Mouse (Mus musculus) neural tube, embryonic 14.5 days (tissue): Measurements from ENCODE around the gene Prdm16. TPM values are rescaled to one million over a fixed set of nuclear protein-coding genes. Genes with fewer than 3 reads are reported as not detected.

Experiments
- ATAC-seq: fragments of 200-750 bp; cut with Nextera tagmentation; 2 replicates; pipeline ENCODE4 v1.8.0; 2017; ENCODE audit warnings: low read depth, mild to moderate bottlenecking, moderate TSS enrichment, moderate library complexity
- H3K27ac ChIP-seq: fragments of 300-500 bp; sonication (generic); 2 replicates; pipeline ENCODE4 v1.5.1; 2014; ENCODE audit warnings: low read depth, mild to moderate bottlenecking, control low read depth, low read length, moderate library complexity, mixed read lengths
- H3K27me3 ChIP-seq: fragments of 300-500 bp; sonication (generic); 2 replicates; pipeline ENCODE4 v1.6.1; 2014; ENCODE audit warnings: low read length; ENCODE audit not compliant: control insufficient read depth, insufficient read depth
- H3K36me3 ChIP-seq: fragments of 300-500 bp; sonication (generic); 2 replicates; pipeline ENCODE4 v1.6.1; 2014; ENCODE audit warnings: low read length, mixed read lengths; ENCODE audit not compliant: control insufficient read depth, insufficient read depth
- H3K4me1 ChIP-seq: fragments of 300-500 bp; sonication (generic); 2 replicates; pipeline ENCODE4 v1.6.1; 2014; ENCODE audit warnings: low read length; ENCODE audit not compliant: control insufficient read depth, insufficient read depth
- H3K4me2 ChIP-seq: fragments of 300-500 bp; sonication (generic); 2 replicates; pipeline ENCODE4 v1.6.1; 2014; ENCODE audit warnings: mild to moderate bottlenecking, low read depth, low read length, control low read depth
- H3K4me3 ChIP-seq: fragments of 300-500 bp; sonication (generic); 2 replicates; pipeline ENCODE4 v1.5.1; 2014; ENCODE audit warnings: low read depth, low read length, control low read depth, mixed read lengths
- H3K9ac ChIP-seq: fragments of 300-500 bp; sonication (generic); replicated peaks from 2 replicates; pipeline ENCODE4 v1.6.1; 2014; ENCODE audit warnings: low read depth, mild to moderate bottlenecking, control low read depth, low read length, mixed read lengths
- H3K9me3 ChIP-seq: fragments of 300-500 bp; sonication (generic); 2 replicates; pipeline ENCODE4 v1.6.1; 2016; ENCODE audit warnings: low read length; ENCODE audit not compliant: control insufficient read depth
- WGBS: fragments of 180-500 bp; shearing (Covaris S2); extraction: QIAGEN DNeasy Blood & Tissue Kit; methylation state at CpG from one replicate; pipeline ENCODE4 v1.1.7; 2014; 5-methylcytosine and 5-hydroxymethylcytosine counted together
- polyA plus RNA-seq: library from polyadenylated mRNA; unstranded; fragments of >200 nt; fragmentation: Nextera tagmentation; extraction: Ambion mirVana; gene quantifications from 2 replicates; pipeline ENCODE4 v1.2.1, GENCODE M21; 2014

The Prdm16 gene
- polyA plus RNA-seq, 1 experiment from 2014 or later = 4.6 TPM

GRCm38 (mm10) chr4:154426901-154427300 lies 209.8 kb downstream of the Prdm16 start:
- Histone ChIP-seq H3K4me2 (no peak overlapping the region), H3K36me3 (no peaks in the 10 kb centered on the region), H3K4me1 (no peaks in the 10 kb centered on the region), H3K9me3 (no peaks in the 10 kb centered on the region), H3K27me3 (0 out of 2 replicates have a peak, but pooled peaks cover 2% of the 10 kb centered on the region), H3K9ac (no peak overlapping the region), H3K4me3 (no peak overlapping the region), H3K27ac (no peak overlapping the region)
- ATAC-seq = no peak
- 81% methylated on average over 7 of the region's 7 CpGs for WGBS

GRCm38 (mm10) chr4:154425284-154425683 lies 211.4 kb downstream of the Prdm16 start:
- no peaks in the 10 kb centered on the region for H3K4me1 ChIP-seq
- 0 out of 2 replicates have a peak, but pooled peaks cover 2% of the 10 kb centered on the region for H3K27me3 ChIP-seq

GRCm38 (mm10) chr4:154424681-154425080 lies 212.0 kb downstream of the Prdm16 start:
- no peak for ATAC-seq
- H3K4me1 ChIP-seq = no peaks in the 10 kb centered on the region
- no peak overlapping the region for H3K9ac ChIP-seq
- H3K36me3 ChIP-seq = no peaks in the 10 kb centered on the region
- H3K27ac ChIP-seq = no peak overlapping the region
- H3K9me3 ChIP-seq = no peaks in the 10 kb centered on the region
- H3K4me2 ChIP-seq = no peak overlapping the region
- H3K27me3 ChIP-seq = 0 out of 2 replicates have a peak, but pooled peaks cover 2% of the 10 kb centered on the region
- H3K4me3 ChIP-seq = no peak overlapping the region
- WGBS = 37% methylated on average over 11 of the region's 11 CpGs

More at GRCm38 (mm10) chr4:154425284-154425683, 211.4 kb downstream of the Prdm16 start:
- Histone ChIP-seq H3K4me2 (no peak overlapping the region), H3K27ac (no peak overlapping the region), H3K9me3 (no peaks in the 10 kb centered on the region), H3K9ac (no peak overlapping the region), H3K36me3 (no peaks in the 10 kb centered on the region), H3K4me3 (no peak overlapping the region)
- ATAC-seq = no peak
- 71% methylated on average over 17 of the region's 17 CpGs for WGBS

DNA sequence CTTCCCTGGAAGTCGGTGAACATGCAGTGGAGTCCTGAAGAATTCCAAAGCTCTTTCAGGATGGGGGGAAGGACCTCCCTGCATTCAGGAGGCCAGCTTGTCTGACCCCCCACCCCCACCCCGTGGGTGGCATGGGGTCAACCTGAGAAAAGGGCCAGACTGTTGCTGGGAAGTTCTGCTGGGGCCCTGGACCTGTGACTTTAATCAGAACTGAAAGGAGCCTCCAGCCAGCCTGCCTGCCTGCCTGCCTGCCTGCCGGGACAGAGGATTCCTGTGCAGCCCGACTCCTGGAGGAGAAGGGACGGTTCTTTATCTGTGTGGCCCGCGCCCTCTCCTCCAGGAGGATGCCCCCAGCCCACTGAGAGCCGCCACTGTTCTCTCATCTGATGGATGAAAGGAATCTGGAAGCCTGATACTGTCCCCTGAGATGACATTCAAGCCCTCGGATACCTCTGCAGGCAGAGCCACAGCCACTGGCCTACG lies 214.2 kb downstream of the Prdm16 start:
- no peaks in the 10 kb centered on the region for H3K9me3 ChIP-seq
- no peaks in the 10 kb centered on the region for H3K36me3 ChIP-seq
- no peak overlapping the region for H3K4me2 ChIP-seq
- 6% methylated on average over 10 of the region's 10 CpGs for WGBS
- no peak overlapping the region for H3K9ac ChIP-seq
- no peak for ATAC-seq
- H3K4me1 ChIP-seq = no peaks in the 10 kb centered on the region
- no peak overlapping the region for H3K27ac ChIP-seq
- H3K4me3 ChIP-seq = no peak overlapping the region
- H3K27me3 ChIP-seq = 0 out of 2 replicates have a peak, but pooled peaks cover 2% of the 10 kb centered on the region

GRCm38 (mm10) chr4:154420749-154421148 lies 215.9 kb downstream of the Prdm16 start:
- WGBS = 86% methylated on average over 17 of the region's 17 CpGs
- Histone ChIP-seq H3K36me3 (no peaks in the 10 kb centered on the region), H3K9ac (no peak overlapping the region), H3K4me3 (no peak overlapping the region), H3K27ac (no peak overlapping the region), H3K27me3 (0 out of 2 replicates have a peak, but pooled peaks cover 2% of the 10 kb centered on the region), H3K4me1 (no peaks in the 10 kb centered on the region), H3K4me2 (no peak overlapping the region), H3K9me3 (no peaks in the 10 kb centered on the region)
- no peak for ATAC-seq

DNA sequence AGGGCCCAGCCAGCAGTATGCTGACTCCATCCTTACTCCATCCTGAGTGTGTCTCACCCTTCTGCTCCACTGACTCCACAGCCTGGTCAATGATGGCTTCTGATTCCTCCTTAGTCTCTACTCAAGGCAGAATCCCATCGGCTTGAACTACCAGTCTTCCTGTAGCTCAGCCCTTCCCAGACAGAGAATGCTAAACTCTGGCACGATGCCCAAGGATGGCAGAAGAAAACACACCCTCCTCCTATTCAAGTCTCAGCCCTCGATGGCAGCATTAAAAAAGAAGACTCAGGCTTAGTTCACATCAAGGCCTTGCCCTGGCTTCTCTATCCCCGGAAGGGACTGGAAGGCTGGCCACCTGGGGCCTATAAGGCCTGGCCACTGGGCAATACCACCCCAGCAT lies 216.9 kb downstream of the Prdm16 start:
- no peak overlapping the region for H3K4me2 ChIP-seq
- ATAC-seq = no peak
- H3K27me3 ChIP-seq = 0 out of 2 replicates have a peak, but pooled peaks cover 2% of the 10 kb centered on the region
- H3K4me1 ChIP-seq = no peaks in the 10 kb centered on the region
- H3K27ac ChIP-seq = no peak overlapping the region
- no peaks in the 10 kb centered on the region for H3K9me3 ChIP-seq
- H3K4me3 ChIP-seq = no peak overlapping the region
- H3K36me3 ChIP-seq = no peaks in the 10 kb centered on the region
- H3K9ac ChIP-seq = no peak overlapping the region
- 83% methylated on average over 4 of the region's 4 CpGs for WGBS

GRCm38 (mm10) chr4:154418993-154419392 lies 217.7 kb downstream of the Prdm16 start:
- 23% methylated on average over 2 of the region's 2 CpGs for whole genome bisulfite sequencing
- Histone ChIP-seq H3K4me3 (no peak overlapping the region), H3K4me1 (no peaks in the 10 kb centered on the region), H3K4me2 (no peak overlapping the region), H3K36me3 (no peaks in the 10 kb centered on the region), H3K9me3 (no peaks in the 10 kb centered on the region), H3K27ac (no peak overlapping the region), H3K27me3 (no peaks in the 10 kb centered on the region), H3K9ac (no peak overlapping the region)
- ATAC-seq = no peak

DNA sequence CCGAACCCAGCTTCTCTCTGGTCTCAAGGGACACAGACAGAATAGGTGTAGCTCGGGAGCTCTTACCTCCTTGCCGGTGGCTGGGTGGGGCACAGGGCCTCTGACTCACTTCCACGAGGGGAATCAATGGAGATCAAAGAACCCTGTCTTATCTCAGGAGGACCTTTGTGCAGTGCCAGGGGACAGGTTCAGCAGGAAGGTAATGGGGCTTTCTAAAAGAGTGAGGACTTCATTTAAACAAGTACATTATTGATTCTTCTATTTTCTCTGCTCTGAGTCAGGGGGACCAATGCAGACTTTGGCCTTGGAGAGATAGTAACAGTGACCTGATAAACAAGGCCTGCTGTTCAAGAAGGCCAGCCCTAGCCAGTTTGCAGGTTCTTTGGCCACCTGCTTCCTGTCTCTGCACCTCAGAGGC lies 218.3 kb downstream of the Prdm16 start:
- H3K9me3 ChIP-seq = no peaks in the 10 kb centered on the region
- 79% methylated on average over 4 of the region's 4 CpGs for WGBS
- no peaks in the 10 kb centered on the region for H3K36me3 ChIP-seq
- no peak overlapping the region for H3K9ac ChIP-seq
- H3K4me2 ChIP-seq = no peak overlapping the region
- H3K27me3 ChIP-seq = no peaks in the 10 kb centered on the region
- H3K27ac ChIP-seq = no peak overlapping the region
- no peaks in the 10 kb centered on the region for H3K4me1 ChIP-seq
- no peak for ATAC-seq
- H3K4me3 ChIP-seq = no peak overlapping the region

DNA sequence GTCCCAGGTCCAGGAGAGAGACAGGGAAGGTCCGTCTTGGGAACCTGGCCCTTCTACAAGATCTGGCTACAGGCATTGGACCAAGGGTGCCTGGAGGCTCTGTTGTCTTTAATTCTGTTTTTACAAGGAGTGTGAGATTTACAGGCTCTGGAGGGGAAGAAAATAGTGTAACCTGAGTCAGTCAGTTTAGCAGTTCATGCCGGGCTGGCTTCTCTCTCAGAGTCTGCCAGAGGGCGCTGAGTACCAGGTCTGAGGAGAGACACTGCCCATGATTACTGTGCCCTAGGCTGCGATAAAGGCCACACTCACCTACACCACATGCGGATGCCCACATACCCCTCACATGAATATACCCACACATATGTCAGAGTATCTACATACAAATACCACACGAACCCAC lies 219.9 kb downstream of the Prdm16 start:
- ATAC-seq = no peak
- H3K36me3 ChIP-seq = no peaks in the 10 kb centered on the region

More for the DNA sequence above, 219.9 kb downstream of the Prdm16 start:
- Histone ChIP-seq H3K4me1 (no peaks in the 10 kb centered on the region), H3K27me3 (no peaks in the 10 kb centered on the region), H3K4me2 (no peak overlapping the region), H3K27ac (no peak overlapping the region), H3K9ac (no peak overlapping the region), H3K4me3 (no peak overlapping the region), H3K9me3 (no peaks in the 10 kb centered on the region)
- 70% methylated on average over 6 of the region's 6 CpGs for WGBS
